Mouse (Mus musculus): ENCODE data around the gene Aco1. TPM values are rescaled to one million over a fixed set of nuclear protein-coding genes. Genes with fewer than 3 reads are reported as not detected.

Gene Aco1
- polyA plus RNA-seq, 1 experiment from 2014 or later = 57.6 TPM

- WGBS = 96% methylated on average over 8 of the region's 8 CpGs
- Histone ChIP-seq H3K4me1 (0 out of 2 replicates have a peak, but pooled peaks cover 4% of the 10 kb centered on the region), H3K4me3 (no peak overlapping the region), H3K4me2 (replicated peaks) (no peak overlapping the region), H3K9me3 (replicated peaks) (0 out of 2 replicates have a peak, but pooled peaks cover 4% of the 10 kb centered on the region), H3K9ac (no peak overlapping the region), H3K27me3 (no peaks in the 10 kb centered on the region), H3K27ac (no peak overlapping the region), H3K36me3 (peaks cover 10% of the 10 kb centered on the region; the same call in 1 of the 2 replicates)
- ATAC-seq (ENCODE audit: low FRiP score) = no peak
These were observed 17.9 kb downstream of the Aco1 start for GRCm38 (mm10) chr4:40160591-40161434.

GRCm38 (mm10) chr4:40163646-40164045 lies 20.8 kb downstream of the Aco1 start:
- peaks cover 24% of the 10 kb centered on the region for H3K36me3 ChIP-seq
- WGBS = 83% methylated on average over 10 of the region's 10 CpGs
- H3K9me3 ChIP-seq (replicated peaks) = 0 out of 2 replicates have a peak, but pooled peaks cover 4% of the 10 kb centered on the region
- H3K4me1 ChIP-seq = no peaks in the 10 kb centered on the region
- no peak overlapping the region for H3K9ac ChIP-seq
- no peak overlapping the region for H3K4me3 ChIP-seq
- H3K27ac ChIP-seq = no peak overlapping the region
- H3K4me2 ChIP-seq (replicated peaks) = no peak overlapping the region
- ATAC-seq (ENCODE audit: low FRiP score) = no peak
- no peaks in the 10 kb centered on the region for H3K27me3 ChIP-seq

- Histone ChIP-seq H3K27ac (no peak overlapping the region), H3K4me1 (no peaks in the 10 kb centered on the region), H3K27me3 (no peaks in the 10 kb centered on the region), H3K4me2 (replicated peaks) (no peak overlapping the region), H3K9ac (no peak overlapping the region), H3K9me3 (replicated peaks) (no peaks in the 10 kb centered on the region), H3K36me3 (peaks cover 27% of the 10 kb centered on the region), H3K4me3 (no peak overlapping the region)
- no peak for ATAC-seq (ENCODE audit: low FRiP score)
- WGBS = 92% methylated on average over 4 of the region's 4 CpGs
These were observed 28.6 kb downstream of the Aco1 start for GRCm38 (mm10) chr4:40171477-40171876.

GRCm38 (mm10) chr4:40172336-40172735 lies 29.5 kb downstream of the Aco1 start:
- Histone ChIP-seq H3K4me3 (no peak overlapping the region), H3K9me3 (replicated peaks) (no peaks in the 10 kb centered on the region), H3K9ac (no peak overlapping the region), H3K27me3 (no peaks in the 10 kb centered on the region), H3K36me3 (peaks cover 21% of the 10 kb centered on the region), H3K27ac (no peak overlapping the region), H3K4me1 (no peaks in the 10 kb centered on the region), H3K4me2 (replicated peaks) (no peak overlapping the region)
- ATAC-seq (ENCODE audit: low FRiP score) = no peak
- WGBS = 100% methylated on average over 2 of the region's 2 CpGs

- Histone ChIP-seq H3K4me1 (no peaks in the 10 kb centered on the region), H3K4me2 (replicated peaks) (no peak overlapping the region), H3K27me3 (no peaks in the 10 kb centered on the region), H3K27ac (no peak overlapping the region), H3K36me3 (peaks cover 31% of the 10 kb centered on the region), H3K9me3 (replicated peaks) (no peaks in the 10 kb centered on the region), H3K9ac (no peak overlapping the region), H3K4me3 (no peak overlapping the region)
- no peak for ATAC-seq (ENCODE audit: low FRiP score)
- WGBS = 64% methylated on average over 4 of the region's 4 CpGs
These were observed 31.4 kb downstream of the Aco1 start for GRCm38 (mm10) chr4:40174321-40174720.

GRCm38 (mm10) chr4:40178584-40178983 lies 35.7 kb downstream of the Aco1 start:
- Histone ChIP-seq H3K9me3 (replicated peaks) (no peaks in the 10 kb centered on the region), H3K27me3 (no peaks in the 10 kb centered on the region), H3K36me3 (peaks cover 58% of the 10 kb centered on the region), H3K9ac (no peak overlapping the region), H3K4me3 (no peak overlapping the region), H3K4me1 (no peaks in the 10 kb centered on the region), H3K27ac (no peak overlapping the region), H3K4me2 (replicated peaks) (no peak overlapping the region)
- 94% methylated on average over 17 of the region's 17 CpGs for WGBS
- no peak for ATAC-seq (ENCODE audit: low FRiP score)

GRCm38 (mm10) chr4:40180046-40180445 lies 37.2 kb downstream of the Aco1 start:
- peaks cover 73% of the 10 kb centered on the region for H3K36me3 ChIP-seq
- no peak overlapping the region for H3K9ac ChIP-seq
- H3K27me3 ChIP-seq = no peaks in the 10 kb centered on the region
- no peaks in the 10 kb centered on the region for H3K4me1 ChIP-seq
- H3K4me3 ChIP-seq = no peak overlapping the region
- 93% methylated on average over 6 of the region's 6 CpGs for WGBS
- no peaks in the 10 kb centered on the region for H3K9me3 ChIP-seq (replicated peaks)
- no peak overlapping the region for H3K4me2 ChIP-seq (replicated peaks)
- no peak for ATAC-seq (ENCODE audit: low FRiP score)
- H3K27ac ChIP-seq = no peak overlapping the region

- no peak overlapping the region for H3K9ac ChIP-seq
- ATAC-seq (ENCODE audit: low FRiP score) = no peak
- no peaks in the 10 kb centered on the region for H3K9me3 ChIP-seq (replicated peaks)
- H3K27me3 ChIP-seq = no peaks in the 10 kb centered on the region
- no peak overlapping the region for H3K27ac ChIP-seq
- no peak overlapping the region for H3K4me2 ChIP-seq (replicated peaks)
- no peaks in the 10 kb centered on the region for H3K4me1 ChIP-seq
- 95% methylated on average over 8 of the region's 8 CpGs for WGBS
- H3K4me3 ChIP-seq = no peak overlapping the region
- H3K36me3 ChIP-seq = peaks cover 77% of the 10 kb centered on the region
These were observed 38.8 kb downstream of the Aco1 start for GRCm38 (mm10) chr4:40181681-40182080.

- WGBS = 44% methylated on average over 14 of the region's 14 CpGs
- peak; percentile 48; the same call in 1 of the 2 replicates for ATAC-seq (ENCODE audit: low FRiP score)
- Histone ChIP-seq H3K36me3 (peaks cover 84% of the 10 kb centered on the region), H3K27me3 (no peaks in the 10 kb centered on the region), H3K27ac (no peak overlapping the region), H3K4me2 (replicated peaks) (no peak overlapping the region), H3K4me3 (no peak overlapping the region), H3K9me3 (replicated peaks) (no peaks in the 10 kb centered on the region), H3K4me1 (no peaks in the 10 kb centered on the region), H3K9ac (no peak overlapping the region)
These were observed 39.9 kb downstream of the Aco1 start for GRCm38 (mm10) chr4:40182651-40183320.

- Histone ChIP-seq H3K27me3 (no peaks in the 10 kb centered on the region), H3K4me3 (no peak overlapping the region), H3K4me2 (replicated peaks) (no peak overlapping the region), H3K4me1 (no peaks in the 10 kb centered on the region), H3K9me3 (replicated peaks) (no peaks in the 10 kb centered on the region), H3K9ac (no peak overlapping the region), H3K36me3 (peaks cover 85% of the 10 kb centered on the region), H3K27ac (no peak overlapping the region)
- WGBS = 92% methylated on average over 6 of the region's 6 CpGs
- ATAC-seq (ENCODE audit: low FRiP score) = no peak
These were observed 40.9 kb downstream of the Aco1 start for GRCm38 (mm10) chr4:40183781-40184180.

- H3K27ac ChIP-seq = no peak overlapping the region
- H3K4me1 ChIP-seq = no peaks in the 10 kb centered on the region
- ATAC-seq (ENCODE audit: low FRiP score) = no peak
- no peaks in the 10 kb centered on the region for H3K9me3 ChIP-seq (replicated peaks)
- no peak overlapping the region for H3K9ac ChIP-seq
- no peak overlapping the region for H3K4me2 ChIP-seq (replicated peaks)
- H3K4me3 ChIP-seq = no peak overlapping the region
- WGBS = 84% methylated on average over 5 of the region's 5 CpGs
- peaks cover 87% of the 10 kb centered on the region for H3K36me3 ChIP-seq
- H3K27me3 ChIP-seq = no peaks in the 10 kb centered on the region
These were observed 41.6 kb downstream of the Aco1 start for GRCm38 (mm10) chr4:40184470-40184869.

GRCm38 (mm10) chr4:40187956-40188355 lies 45.1 kb downstream of the Aco1 start:
- Histone ChIP-seq H3K9ac (no peak overlapping the region), H3K4me1 (no peaks in the 10 kb centered on the region), H3K36me3 (peaks cover 81% of the 10 kb centered on the region), H3K9me3 (replicated peaks) (no peaks in the 10 kb centered on the region), H3K4me3 (no peak overlapping the region), H3K27me3 (no peaks in the 10 kb centered on the region), H3K27ac (no peak overlapping the region), H3K4me2 (replicated peaks) (no peak overlapping the region)
- 90% methylated on average over 7 of the region's 7 CpGs for WGBS
- ATAC-seq (ENCODE audit: low FRiP score) = no peak
